Mouse (Mus musculus): ENCODE data around the gene Grk2. TPM values are rescaled to one million over a fixed set of nuclear protein-coding genes. Genes with fewer than 3 reads are reported as not detected.

Gene Grk2
- polyA plus RNA-seq, 1 experiment from 2014 or later: 18.0 TPM

GRCm38 (mm10) chr19:4300271-4300704, 5.7 kb downstream of the Grk2 start:
- Histone ChIP-seq H3K9ac (ENCODE audit: low read length) (peak overlapping the region; percentile 29; the same call in 1 of the 2 replicates), H3K4me3 (replicated peaks; ENCODE audit: low read length) (no peak overlapping the region), H3K9me3 (replicated peaks; ENCODE audit: control insufficient read depth, low read length) (no peaks in the 10 kb centered on the region), H3K27me3 (ENCODE audit: control insufficient read depth, insufficient read depth, low read length) (no peaks in the 10 kb centered on the region), H3K4me1 (ENCODE audit: control insufficient read depth, insufficient read depth, low read length) (peaks cover 76% of the 10 kb centered on the region), H3K36me3 (ENCODE audit: control insufficient read depth, insufficient read depth, low read length) (no peaks in the 10 kb centered on the region), H3K4me2 (ENCODE audit: low read depth, low read length) (peak overlapping the region; percentile 0; the same call in 1 of the 2 replicates), H3K27ac (ENCODE audit: low read length) (peak overlapping the region; percentile 87)
- WGBS: 39% methylated on average over 7 of the region's 7 CpGs
- peak; percentile 41 for ATAC-seq (ENCODE audit: insufficient read depth, low FRiP score)

GRCm38 (mm10) chr19:4299574-4300270, 6.3 kb downstream of the Grk2 start:
- H3K9me3 ChIP-seq (replicated peaks; ENCODE audit: control insufficient read depth, low read length): no peaks in the 10 kb centered on the region
- H3K4me1 ChIP-seq (ENCODE audit: control insufficient read depth, insufficient read depth, low read length): peaks cover 72% of the 10 kb centered on the region
- no peak overlapping the region for H3K4me3 ChIP-seq (replicated peaks; ENCODE audit: low read length)
- peak; percentile 52 for ATAC-seq (ENCODE audit: insufficient read depth, low FRiP score)
- H3K9ac ChIP-seq (ENCODE audit: low read length): peak overlapping the region; percentile 29; the same call in 1 of the 2 replicates
- no peaks in the 10 kb centered on the region for H3K36me3 ChIP-seq (ENCODE audit: control insufficient read depth, insufficient read depth, low read length)
- H3K27ac ChIP-seq (ENCODE audit: low read length): peak overlapping the region; percentile 87
- H3K4me2 ChIP-seq (ENCODE audit: low read depth, low read length): peak overlapping the region; percentile 0; the same call in 1 of the 2 replicates
- H3K27me3 ChIP-seq (ENCODE audit: control insufficient read depth, insufficient read depth, low read length): no peaks in the 10 kb centered on the region
- 69% methylated on average over 6 of the region's 6 CpGs for WGBS

- H3K4me2 ChIP-seq (ENCODE audit: low read depth, low read length): 0 out of 2 replicates have a peak overlapping the region, but pooled peaks have one; percentile 0
- peaks cover 66% of the 10 kb centered on the region for H3K4me1 ChIP-seq (ENCODE audit: control insufficient read depth, insufficient read depth, low read length)
- no peaks in the 10 kb centered on the region for H3K9me3 ChIP-seq (replicated peaks; ENCODE audit: control insufficient read depth, low read length)
- H3K27ac ChIP-seq (ENCODE audit: low read length): peak overlapping the region; percentile 87
- ATAC-seq (ENCODE audit: insufficient read depth, low FRiP score): no peak
- H3K9ac ChIP-seq (ENCODE audit: low read length): no peak overlapping the region; the same call in 1 of the 2 replicates
- H3K4me3 ChIP-seq (replicated peaks; ENCODE audit: low read length): no peak overlapping the region
- H3K36me3 ChIP-seq (ENCODE audit: control insufficient read depth, insufficient read depth, low read length): no peaks in the 10 kb centered on the region
- 88% methylated on average over 7 of the region's 7 CpGs for WGBS
- H3K27me3 ChIP-seq (ENCODE audit: control insufficient read depth, insufficient read depth, low read length): no peaks in the 10 kb centered on the region
These were observed 6.9 kb downstream of the Grk2 start for GRCm38 (mm10) chr19:4299126-4299525.

GRCm38 (mm10) chr19:4298322-4299121, 7.5 kb downstream of the Grk2 start:
- peak overlapping the region; percentile 87 for H3K27ac ChIP-seq (ENCODE audit: low read length)
- no peaks in the 10 kb centered on the region for H3K9me3 ChIP-seq (replicated peaks; ENCODE audit: control insufficient read depth, low read length)
- H3K9ac ChIP-seq (ENCODE audit: low read length): no peak overlapping the region
- WGBS: 83% methylated on average over 17 of the region's 17 CpGs
- H3K4me1 ChIP-seq (ENCODE audit: control insufficient read depth, insufficient read depth, low read length): peaks cover 60% of the 10 kb centered on the region
- no peak overlapping the region for H3K4me2 ChIP-seq (ENCODE audit: low read depth, low read length)
- ATAC-seq (ENCODE audit: insufficient read depth, low FRiP score): no peak
- no peaks in the 10 kb centered on the region for H3K36me3 ChIP-seq (ENCODE audit: control insufficient read depth, insufficient read depth, low read length)
- no peaks in the 10 kb centered on the region for H3K27me3 ChIP-seq (ENCODE audit: control insufficient read depth, insufficient read depth, low read length)
- no peak overlapping the region for H3K4me3 ChIP-seq (replicated peaks; ENCODE audit: low read length)

- H3K4me1 ChIP-seq (ENCODE audit: control insufficient read depth, insufficient read depth, low read length): peaks cover 54% of the 10 kb centered on the region
- peaks cover 2% of the 10 kb centered on the region; the same call in 1 of the 2 replicates for H3K36me3 ChIP-seq (ENCODE audit: control insufficient read depth, insufficient read depth, low read length)
- peak overlapping the region; percentile 87 for H3K27ac ChIP-seq (ENCODE audit: low read length)
- H3K9ac ChIP-seq (ENCODE audit: low read length): no peak overlapping the region
- H3K9me3 ChIP-seq (replicated peaks; ENCODE audit: control insufficient read depth, low read length): no peaks in the 10 kb centered on the region
- WGBS: 82% methylated on average over 5 of the region's 5 CpGs
- no peaks in the 10 kb centered on the region for H3K27me3 ChIP-seq (ENCODE audit: control insufficient read depth, insufficient read depth, low read length)
- no peak for ATAC-seq (ENCODE audit: insufficient read depth, low FRiP score)
- no peak overlapping the region for H3K4me3 ChIP-seq (replicated peaks; ENCODE audit: low read length)
- H3K4me2 ChIP-seq (ENCODE audit: low read depth, low read length): no peak overlapping the region
These were observed 8.2 kb downstream of the Grk2 start for GRCm38 (mm10) chr19:4297851-4298250.

- Histone ChIP-seq H3K4me2 (ENCODE audit: low read depth, low read length) (no peak overlapping the region), H3K27me3 (ENCODE audit: control insufficient read depth, insufficient read depth, low read length) (no peaks in the 10 kb centered on the region), H3K27ac (ENCODE audit: low read length) (peak overlapping the region; percentile 56), H3K4me1 (ENCODE audit: control insufficient read depth, insufficient read depth, low read length) (peaks cover 41% of the 10 kb centered on the region), H3K9me3 (replicated peaks; ENCODE audit: control insufficient read depth, low read length) (no peaks in the 10 kb centered on the region), H3K4me3 (replicated peaks; ENCODE audit: low read length) (no peak overlapping the region), H3K36me3 (ENCODE audit: control insufficient read depth, insufficient read depth, low read length) (peaks cover 11% of the 10 kb centered on the region), H3K9ac (ENCODE audit: low read length) (no peak overlapping the region)
- 68% methylated on average over 2 of the region's 2 CpGs for whole genome bisulfite sequencing
- ATAC-seq (ENCODE audit: insufficient read depth, low FRiP score): no peak
These were observed 9.4 kb downstream of the Grk2 start for GRCm38 (mm10) chr19:4296611-4297010.

- Histone ChIP-seq H3K36me3 (ENCODE audit: control insufficient read depth, insufficient read depth, low read length) (peaks cover 21% of the 10 kb centered on the region), H3K4me2 (ENCODE audit: low read depth, low read length) (no peak overlapping the region), H3K27ac (ENCODE audit: low read length) (no peak overlapping the region), H3K9ac (ENCODE audit: low read length) (no peak overlapping the region), H3K27me3 (ENCODE audit: control insufficient read depth, insufficient read depth, low read length) (no peaks in the 10 kb centered on the region), H3K4me3 (replicated peaks; ENCODE audit: low read length) (no peak overlapping the region), H3K4me1 (ENCODE audit: control insufficient read depth, insufficient read depth, low read length) (peaks cover 29% of the 10 kb centered on the region), H3K9me3 (replicated peaks; ENCODE audit: control insufficient read depth, low read length) (no peaks in the 10 kb centered on the region)
- no peak for ATAC-seq (ENCODE audit: insufficient read depth, low FRiP score)
- 84% methylated on average over 4 of the region's 4 CpGs for WGBS
These were observed 10.6 kb downstream of the Grk2 start for GRCm38 (mm10) chr19:4295391-4295790.

GRCm38 (mm10) chr19:4294381-4295097, 11.5 kb downstream of the Grk2 start:
- H3K36me3 ChIP-seq (ENCODE audit: control insufficient read depth, insufficient read depth, low read length): peaks cover 24% of the 10 kb centered on the region
- no peaks in the 10 kb centered on the region for H3K27me3 ChIP-seq (ENCODE audit: control insufficient read depth, insufficient read depth, low read length)
- H3K9me3 ChIP-seq (replicated peaks; ENCODE audit: control insufficient read depth, low read length): no peaks in the 10 kb centered on the region
- H3K4me2 ChIP-seq (ENCODE audit: low read depth, low read length): no peak overlapping the region
- H3K9ac ChIP-seq (ENCODE audit: low read length): no peak overlapping the region
- peak; percentile 50; the same call in 1 of the 2 replicates for ATAC-seq (ENCODE audit: insufficient read depth, low FRiP score)
- no peak overlapping the region for H3K4me3 ChIP-seq (replicated peaks; ENCODE audit: low read length)
- H3K27ac ChIP-seq (ENCODE audit: low read length): peak overlapping the region; percentile 0; the same call in 1 of the 2 replicates
- H3K4me1 ChIP-seq (ENCODE audit: control insufficient read depth, insufficient read depth, low read length): peaks cover 21% of the 10 kb centered on the region
- 61% methylated on average over 14 of the region's 14 CpGs for WGBS

Data from stomach, embryonic 16.5 days (tissue).